Mouse (Mus musculus): Measurements from ENCODE around the gene Capza1. TPM values are rescaled to one million over a fixed set of nuclear protein-coding genes. Genes with fewer than 3 reads are reported as not detected.
A peak's percentile ranks its signal among the peaks of the same experiment; 100 is the strongest.

The Capza1 gene
- polyA plus RNA-seq, 1 experiment from 2014 or later = 99.4 TPM

DNA sequence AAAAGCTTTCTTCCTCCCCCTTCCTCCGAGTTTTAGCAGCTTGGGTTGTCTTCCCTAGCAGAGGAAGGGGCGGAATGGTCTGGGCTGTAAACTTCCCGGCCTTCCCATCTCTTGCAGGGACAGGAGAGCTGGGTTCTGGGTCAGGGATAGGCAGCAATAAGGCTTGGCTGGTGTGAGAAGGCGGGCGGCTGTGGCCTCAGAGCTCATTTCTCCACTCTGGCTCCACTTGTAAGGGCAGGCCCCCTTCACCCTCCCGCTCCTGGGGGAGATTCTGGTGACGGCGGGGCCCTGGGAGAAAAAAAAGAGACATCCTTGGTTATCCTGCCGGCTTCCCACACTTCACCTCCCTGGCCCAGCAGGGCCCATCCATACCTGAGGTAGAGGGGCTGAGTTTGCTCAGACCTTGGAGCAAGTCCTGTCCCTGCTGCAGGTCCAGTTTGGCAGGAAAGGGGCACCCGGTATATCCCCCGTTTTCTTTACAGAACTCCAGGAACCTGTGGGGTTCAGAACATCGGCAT, 69.3 kb downstream of the Capza1 start:
- H3K9ac ChIP-seq (ENCODE audit: low read length) = no peak overlapping the region
- peak overlapping the region; percentile 82 for H3K27ac ChIP-seq (replicated peaks)

GRCm38 (mm10) chr3:104793871-104794828, 70.2 kb downstream of the Capza1 start:
- 40% methylated on average over 20 of the region's 20 CpGs for whole genome bisulfite sequencing
- peak; percentile 95 for DNase-seq (ENCODE audit: low spot score)
- peaks cover 7% of the 10 kb centered on the region for H3K36me3 ChIP-seq (ENCODE audit: control insufficient read depth, insufficient read depth, low read length)
- peak overlapping the region; percentile 82 for H3K27ac ChIP-seq (replicated peaks)
- peak overlapping the region; percentile 27; the same call in 1 of the 2 replicates for H3K9ac ChIP-seq (ENCODE audit: low read length)
- TF ChIP-seq CTCF (IDR thresholded peaks at IDR 0.05; ENCODE audit: low read depth) = no peak
- TF ChIP-seq EP300 (optimal IDR thresholded peaks at IDR 0.05) = no peak
- H3K9me3 ChIP-seq (ENCODE audit: control insufficient read depth, low read length) = no peaks in the 10 kb centered on the region
- no peak overlapping the region for H3K4me3 ChIP-seq (ENCODE audit: low read depth, low read length)
- no peaks in the 10 kb centered on the region for H3K27me3 ChIP-seq (ENCODE audit: control insufficient read depth, insufficient read depth, low read length)
- H3K4me2 ChIP-seq (replicated peaks; ENCODE audit: low read depth) = peak overlapping the region; percentile 3; the same call in 1 of the 2 replicates
- ATAC-seq (ENCODE audit: low FRiP score, low TSS enrichment) = peak; percentile 83
- peaks cover 18% of the 10 kb centered on the region for H3K4me1 ChIP-seq (replicated peaks; ENCODE audit: control insufficient read depth, insufficient read depth)

More for the DNA sequence above, 69.3 kb downstream of the Capza1 start:
- no peak for ATAC-seq (ENCODE audit: low FRiP score, low TSS enrichment)
- DNase-seq (ENCODE audit: low spot score) = peak; percentile 27
- TF ChIP-seq CTCF (IDR thresholded peaks at IDR 0.05; ENCODE audit: low read depth) = no peak
- TF ChIP-seq EP300 (optimal IDR thresholded peaks at IDR 0.05) = no peak
- Histone ChIP-seq H3K4me2 (replicated peaks; ENCODE audit: low read depth) (no peak overlapping the region), H3K9me3 (ENCODE audit: control insufficient read depth, low read length) (no peaks in the 10 kb centered on the region), H3K27me3 (ENCODE audit: control insufficient read depth, insufficient read depth, low read length) (no peaks in the 10 kb centered on the region), H3K4me1 (replicated peaks; ENCODE audit: control insufficient read depth, insufficient read depth) (peaks cover 18% of the 10 kb centered on the region), H3K36me3 (ENCODE audit: control insufficient read depth, insufficient read depth, low read length) (peaks cover 8% of the 10 kb centered on the region), H3K4me3 (ENCODE audit: low read depth, low read length) (no peak overlapping the region)
- WGBS = 38% methylated on average over 12 of the region's 12 CpGs

DNA sequence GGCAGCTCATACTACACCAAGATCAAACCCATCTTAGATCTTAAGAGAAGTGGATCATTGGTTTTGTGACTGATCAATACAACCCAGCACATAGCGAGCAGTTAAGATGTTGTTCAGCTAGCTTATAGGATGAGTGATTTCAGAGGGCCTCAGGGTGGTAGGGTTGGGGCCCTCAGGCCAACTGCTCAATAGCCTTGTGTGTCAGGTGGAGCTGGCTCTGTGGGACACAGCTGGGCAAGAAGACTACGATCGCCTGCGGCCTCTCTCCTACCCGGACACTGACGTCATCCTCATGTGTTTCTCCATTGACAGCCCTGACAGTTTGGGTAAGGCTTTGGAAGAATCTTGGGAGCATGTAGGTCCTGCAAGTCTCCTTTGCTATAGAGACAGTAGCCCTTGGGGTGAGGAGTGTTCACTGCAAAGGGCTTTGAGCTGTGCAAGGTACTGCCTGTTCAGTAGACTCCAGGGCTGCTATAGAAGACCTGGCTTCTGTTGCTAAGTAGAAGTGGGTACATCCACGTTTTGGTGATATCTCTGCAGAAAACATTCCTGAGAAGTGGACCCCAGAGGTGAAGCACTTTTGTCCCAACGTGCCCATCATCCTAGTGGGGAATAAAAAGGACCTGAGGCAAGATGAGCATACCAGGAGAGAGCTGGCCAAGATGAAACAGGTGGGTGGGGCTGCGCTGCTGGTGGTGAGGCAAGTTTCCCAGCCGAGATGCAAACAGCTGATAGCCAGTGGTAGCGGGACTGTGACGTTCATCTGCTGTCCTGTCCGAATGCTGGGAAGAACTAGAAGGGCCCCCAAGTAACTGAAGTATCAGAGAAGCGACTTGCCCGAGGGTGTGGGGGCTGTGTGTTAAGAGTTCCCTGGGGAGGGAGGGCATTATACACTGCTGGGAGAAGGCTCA, 71.7 kb downstream of the Capza1 start:
- TF ChIP-seq CTCF (IDR thresholded peaks at IDR 0.05; ENCODE audit: low read depth) = no peak
- TF ChIP-seq EP300 (optimal IDR thresholded peaks at IDR 0.05) = no peak
- peaks cover 7% of the 10 kb centered on the region; the same call in 1 of the 2 replicates for H3K36me3 ChIP-seq (ENCODE audit: control insufficient read depth, insufficient read depth, low read length)
- H3K4me3 ChIP-seq (ENCODE audit: low read depth, low read length) = no peak overlapping the region
- DNase-seq (ENCODE audit: low spot score) = peak; percentile 56
- H3K9ac ChIP-seq (ENCODE audit: low read length) = no peak overlapping the region
- no peaks in the 10 kb centered on the region for H3K9me3 ChIP-seq (ENCODE audit: control insufficient read depth, low read length)
- H3K4me2 ChIP-seq (replicated peaks; ENCODE audit: low read depth) = no peak overlapping the region
- H3K27me3 ChIP-seq (ENCODE audit: control insufficient read depth, insufficient read depth, low read length) = no peaks in the 10 kb centered on the region
- H3K4me1 ChIP-seq (replicated peaks; ENCODE audit: control insufficient read depth, insufficient read depth) = peaks cover 21% of the 10 kb centered on the region
- no peak overlapping the region for H3K27ac ChIP-seq (replicated peaks)
- no peak for ATAC-seq (ENCODE audit: low FRiP score, low TSS enrichment)
- 58% methylated on average over 15 of the region's 15 CpGs for WGBS

DNA sequence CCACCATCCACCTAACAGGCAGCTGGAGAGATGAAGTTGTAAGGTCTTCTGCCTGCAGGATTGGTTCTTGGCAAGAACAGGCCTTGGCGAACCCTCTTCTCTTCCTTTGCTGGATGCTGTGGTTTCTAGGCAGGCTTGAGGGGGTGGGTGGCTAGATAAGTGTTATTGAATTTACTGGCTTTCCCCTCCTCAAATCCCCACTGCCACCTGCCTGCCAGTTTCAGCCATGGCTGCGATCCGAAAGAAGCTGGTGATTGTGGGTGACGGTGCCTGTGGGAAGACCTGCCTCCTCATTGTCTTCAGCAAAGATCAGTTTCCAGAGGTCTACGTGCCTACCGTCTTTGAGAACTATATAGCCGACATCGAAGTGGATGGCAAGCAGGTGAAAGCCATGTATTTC, 72.6 kb downstream of the Capza1 start:
- Histone ChIP-seq H3K9me3 (ENCODE audit: control insufficient read depth, low read length) (no peaks in the 10 kb centered on the region), H3K4me2 (replicated peaks; ENCODE audit: low read depth) (no peak overlapping the region), H3K27ac (replicated peaks) (no peak overlapping the region), H3K4me1 (replicated peaks; ENCODE audit: control insufficient read depth, insufficient read depth) (peaks cover 21% of the 10 kb centered on the region), H3K36me3 (ENCODE audit: control insufficient read depth, insufficient read depth, low read length) (peaks cover 3% of the 10 kb centered on the region; the same call in 1 of the 2 replicates), H3K27me3 (ENCODE audit: control insufficient read depth, insufficient read depth, low read length) (no peaks in the 10 kb centered on the region), H3K9ac (ENCODE audit: low read length) (no peak overlapping the region), H3K4me3 (ENCODE audit: low read depth, low read length) (no peak overlapping the region)
- WGBS = 93% methylated on average over 8 of the region's 8 CpGs
- DNase-seq (ENCODE audit: low spot score) = peak; percentile 13
- no peak for ATAC-seq (ENCODE audit: low FRiP score, low TSS enrichment)
- TF ChIP-seq CTCF (IDR thresholded peaks at IDR 0.05; ENCODE audit: low read depth) = no peak
- no peak for TF ChIP-seq EP300 (optimal IDR thresholded peaks at IDR 0.05)

DNA sequence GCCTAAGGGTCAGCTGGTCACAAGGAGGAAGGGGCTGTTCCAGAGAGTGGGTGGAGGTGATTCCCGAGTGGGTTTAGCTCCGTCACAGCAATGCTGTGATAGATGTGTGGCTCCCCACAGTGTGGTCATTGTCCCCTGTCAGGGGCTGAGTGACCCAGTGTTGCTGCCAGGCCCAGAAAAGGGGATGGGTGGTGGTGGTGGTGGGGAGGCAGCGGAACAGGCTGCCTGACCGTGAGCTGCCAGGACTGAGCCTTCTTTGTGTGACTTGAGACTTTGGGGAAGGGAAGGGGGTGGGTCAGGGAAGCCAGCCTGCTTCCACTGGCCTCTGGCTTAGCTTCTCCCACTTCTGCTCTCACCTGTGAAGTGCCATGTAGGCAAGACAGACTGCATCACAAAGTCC, 73.3 kb downstream of the Capza1 start:
- no peaks in the 10 kb centered on the region for H3K9me3 ChIP-seq (ENCODE audit: control insufficient read depth, low read length)
- peaks cover 3% of the 10 kb centered on the region; the same call in 1 of the 2 replicates for H3K36me3 ChIP-seq (ENCODE audit: control insufficient read depth, insufficient read depth, low read length)
- TF ChIP-seq CTCF (IDR thresholded peaks at IDR 0.05; ENCODE audit: low read depth) (no peak), EP300 (optimal IDR thresholded peaks at IDR 0.05) (no peak)
- peak; percentile 33 for DNase-seq (ENCODE audit: low spot score)
- ATAC-seq (ENCODE audit: low FRiP score, low TSS enrichment) = no peak
- H3K27me3 ChIP-seq (ENCODE audit: control insufficient read depth, insufficient read depth, low read length) = no peaks in the 10 kb centered on the region
- peak overlapping the region; percentile 74 for H3K4me2 ChIP-seq (replicated peaks; ENCODE audit: low read depth)
- H3K4me1 ChIP-seq (replicated peaks; ENCODE audit: control insufficient read depth, insufficient read depth) = peaks cover 21% of the 10 kb centered on the region
- H3K27ac ChIP-seq (replicated peaks) = peak overlapping the region; percentile 94
- 35% methylated on average over 4 of the region's 4 CpGs for whole genome bisulfite sequencing
- peak overlapping the region; percentile 71 for H3K4me3 ChIP-seq (ENCODE audit: low read depth, low read length)
- H3K9ac ChIP-seq (ENCODE audit: low read length) = peak overlapping the region; percentile 79
